Mouse (Mus musculus): ENCODE measurements around the gene Smc1b. TPM values are rescaled to one million over a fixed set of nuclear protein-coding genes. Genes with fewer than 3 reads are reported as not detected.

Gene Smc1b
- polyA plus RNA-seq (2012; fragmentation: generic; extraction: Trizol) = 0.02 TPM

DNA sequence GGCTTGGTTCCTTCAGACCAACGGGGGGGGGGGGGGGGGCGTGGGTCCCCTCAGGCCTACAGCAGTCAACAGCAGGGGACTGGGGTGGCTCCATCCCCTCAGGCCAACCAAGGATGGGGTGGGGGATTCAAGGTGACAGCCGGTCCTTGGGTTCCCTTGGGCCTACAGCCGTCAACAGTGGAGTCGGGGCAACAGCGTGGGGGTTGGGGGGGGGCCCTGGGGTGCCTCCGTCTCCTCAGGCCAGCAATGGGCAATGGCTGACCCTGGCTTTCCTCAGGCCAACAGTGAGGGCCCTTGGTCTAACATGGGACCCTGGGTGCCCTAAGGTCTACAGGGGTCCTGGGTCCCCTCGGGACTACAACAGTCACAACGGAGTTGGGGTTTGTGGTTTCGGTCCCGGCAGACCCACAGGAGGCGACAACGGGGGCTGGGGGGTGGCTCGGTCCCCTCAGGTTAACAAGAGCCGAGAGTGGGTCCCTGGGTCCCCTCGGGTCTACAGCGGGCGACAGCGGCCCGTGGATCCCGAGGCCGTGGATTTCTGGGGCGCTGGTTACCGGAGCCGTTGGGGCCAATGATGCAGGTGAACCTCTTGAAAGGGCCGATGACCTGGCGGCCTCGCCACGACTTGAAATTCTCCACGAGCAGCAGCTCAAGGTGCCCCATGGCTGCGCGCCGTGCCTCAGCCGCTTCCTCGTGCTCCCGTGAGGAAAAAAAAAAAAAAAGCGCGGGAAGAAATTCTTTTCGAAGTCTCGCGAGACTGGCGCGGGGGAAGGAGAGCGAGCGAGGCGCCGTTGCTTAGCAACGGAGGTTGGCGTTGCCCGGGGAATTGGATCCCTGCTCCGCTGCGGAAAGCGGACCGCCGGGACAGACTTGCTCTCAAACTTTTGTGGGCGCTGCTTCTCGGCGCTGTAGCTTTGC lies at the start of gene Smc1b, which contains the start of gene Ribc2:
Gene Smc1b, minus strand, starts transcription at position 690 of the 918 bp plus-strand sequence.
Gene Ribc2, plus strand, starts transcription at position 804 of the 918 bp plus-strand sequence.
- H3K27me3 ChIP-seq (ENCODE audit: control insufficient read depth, insufficient read depth, insufficient read length) = peaks cover 34% of the 10 kb centered on the region
- H3K79me2 ChIP-seq (ENCODE audit: control insufficient read depth, insufficient read depth) = no peaks in the 10 kb centered on the region
- H3K36me3 ChIP-seq (ENCODE audit: control insufficient read depth, insufficient read depth) = no peaks in the 10 kb centered on the region
- no peak within 1 kb of the TSS for H3ac ChIP-seq (ENCODE audit: control insufficient read depth, insufficient read length)
- H3K4me2 ChIP-seq (ENCODE audit: low read depth) = no peak within 1 kb of the TSS
- TF ChIP-seq E2F4 (IDR thresholded peaks at IDR 0.05; ENCODE audit: insufficient read depth) (no peak), CEBPB (IDR thresholded peaks at IDR 0.05; ENCODE audit: insufficient read depth, poor library complexity, severe bottlenecking) (no peak), TCF12 (IDR thresholded peaks at IDR 0.05; ENCODE audit: insufficient read depth, poor library complexity, severe bottlenecking) (no peak)
- no peak within 1 kb of the TSS for H3K4me3 ChIP-seq

GRCm38 (mm10) chr15:85180368-85180767 lies 48.6 kb upstream of the Smc1b start:
- Histone ChIP-seq H3K27me3 (ENCODE audit: control insufficient read depth, insufficient read depth, insufficient read length) (peaks cover 18% of the 10 kb centered on the region), H3K36me3 (ENCODE audit: control insufficient read depth, insufficient read depth) (no peaks in the 10 kb centered on the region), H3ac (ENCODE audit: control insufficient read depth, insufficient read length) (no peak overlapping the region), H3K79me2 (ENCODE audit: control insufficient read depth, insufficient read depth) (no peaks in the 10 kb centered on the region), H3K4me2 (ENCODE audit: low read depth) (no peak overlapping the region), H3K4me3 (no peak overlapping the region)
- no peak for TF ChIP-seq REST (IDR thresholded peaks at IDR 0.05; ENCODE audit: insufficient read depth, insufficient read length)
- TF ChIP-seq MYOD1 (IDR thresholded peaks at IDR 0.05; ENCODE audit: control insufficient read depth in 1 of 3, insufficient read length in 2 of 3, low read depth in 2 of 3) = no peak
- TF ChIP-seq POLR2A (IDR thresholded peaks at IDR 0.05; ENCODE audit: insufficient read length, low read depth) = no peak
- no peak for TF ChIP-seq TCF12 (IDR thresholded peaks at IDR 0.05; ENCODE audit: insufficient read depth, poor library complexity, severe bottlenecking)
- TF ChIP-seq USF1 (IDR thresholded peaks at IDR 0.05; ENCODE audit: low read depth) = no peak
- TF ChIP-seq TCF3 (IDR thresholded peaks at IDR 0.05; ENCODE audit: insufficient read length, low read depth) = no peak
- TF ChIP-seq E2F4 (IDR thresholded peaks at IDR 0.05; ENCODE audit: insufficient read depth) = no peak
- no peak for TF ChIP-seq POLR2AphosphoS2 (IDR thresholded peaks at IDR 0.05; ENCODE audit: insufficient read length, low read depth)
- TF ChIP-seq CEBPB (IDR thresholded peaks at IDR 0.05; ENCODE audit: insufficient read depth, poor library complexity, severe bottlenecking) = no peak
- no peak for TF ChIP-seq MYOG (IDR thresholded peaks at IDR 0.05; ENCODE audit: control insufficient read depth in 1 of 3, insufficient read depth in 1 of 3, insufficient read length in 2 of 3, low read depth in 2 of 3)
- TF ChIP-seq MAX (IDR thresholded peaks at IDR 0.05; ENCODE audit: low read depth) = no peak
- no peak for TF ChIP-seq SRF (IDR thresholded peaks at IDR 0.05; ENCODE audit: control insufficient read depth, insufficient read length, low read depth)

DNA sequence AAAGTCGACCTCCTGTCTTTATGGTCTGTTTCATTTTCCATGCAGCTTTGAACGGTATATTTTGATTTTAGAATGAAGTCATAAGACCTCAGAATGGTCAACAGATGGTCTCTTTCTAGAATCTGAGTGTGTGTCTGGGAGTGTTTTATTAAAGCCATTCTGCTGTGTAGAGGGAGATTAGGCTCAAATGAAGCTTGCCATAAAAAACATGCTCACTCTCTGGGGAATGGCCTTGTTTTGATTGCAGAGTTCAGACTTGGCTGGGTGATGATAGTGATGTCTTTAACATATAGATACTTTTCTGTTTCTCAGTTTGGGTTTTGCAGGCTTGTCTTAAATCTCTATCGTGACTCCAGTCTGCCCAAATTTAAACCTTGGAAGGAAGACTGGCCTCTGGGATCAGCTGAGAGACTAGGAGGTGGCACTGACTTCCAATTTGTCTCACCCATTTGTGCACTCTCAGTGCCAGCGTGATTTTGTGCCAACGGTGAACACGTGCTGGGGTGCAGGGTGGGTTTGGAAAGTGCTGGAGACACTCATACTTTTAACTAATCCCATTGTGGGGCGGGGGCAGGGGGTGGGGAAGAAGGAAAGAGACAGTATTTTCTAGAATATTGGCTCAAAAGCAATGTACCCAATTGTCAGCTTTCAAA lies 47.9 kb upstream of the Smc1b start:
- no peaks in the 10 kb centered on the region for H3K79me2 ChIP-seq (ENCODE audit: control insufficient read depth, insufficient read depth)
- TF ChIP-seq USF1 (IDR thresholded peaks at IDR 0.05; ENCODE audit: low read depth) = no peak
- TF ChIP-seq POLR2A (IDR thresholded peaks at IDR 0.05; ENCODE audit: insufficient read length, low read depth) = no peak
- no peak for TF ChIP-seq E2F4 (IDR thresholded peaks at IDR 0.05; ENCODE audit: insufficient read depth)
- TF ChIP-seq MAX (IDR thresholded peaks at IDR 0.05; ENCODE audit: low read depth) = no peak
- TF ChIP-seq SRF (IDR thresholded peaks at IDR 0.05; ENCODE audit: control insufficient read depth, insufficient read length, low read depth) = no peak
- TF ChIP-seq CEBPB (IDR thresholded peaks at IDR 0.05; ENCODE audit: insufficient read depth, poor library complexity, severe bottlenecking) = no peak
- TF ChIP-seq TCF12 (IDR thresholded peaks at IDR 0.05; ENCODE audit: insufficient read depth, poor library complexity, severe bottlenecking) = no peak
- no peak for TF ChIP-seq TCF3 (IDR thresholded peaks at IDR 0.05; ENCODE audit: insufficient read length, low read depth)
- TF ChIP-seq POLR2AphosphoS2 (IDR thresholded peaks at IDR 0.05; ENCODE audit: insufficient read length, low read depth) = no peak
- TF ChIP-seq REST (IDR thresholded peaks at IDR 0.05; ENCODE audit: insufficient read depth, insufficient read length) = no peak
- no peak for TF ChIP-seq MYOD1 (IDR thresholded peaks at IDR 0.05; ENCODE audit: control insufficient read depth in 1 of 3, insufficient read length in 2 of 3, low read depth in 2 of 3)
- no peak for TF ChIP-seq MYOG (IDR thresholded peaks at IDR 0.05; ENCODE audit: control insufficient read depth in 1 of 3, insufficient read depth in 1 of 3, insufficient read length in 2 of 3, low read depth in 2 of 3)
- H3ac ChIP-seq (ENCODE audit: control insufficient read depth, insufficient read length) = no peak overlapping the region
- H3K27me3 ChIP-seq (ENCODE audit: control insufficient read depth, insufficient read depth, insufficient read length) = peaks cover 18% of the 10 kb centered on the region
- H3K4me3 ChIP-seq = no peak overlapping the region
- no peak overlapping the region for H3K4me2 ChIP-seq (ENCODE audit: low read depth)
- H3K36me3 ChIP-seq (ENCODE audit: control insufficient read depth, insufficient read depth) = no peaks in the 10 kb centered on the region

GRCm38 (mm10) chr15:85178172-85178571 lies 46.4 kb upstream of the Smc1b start:
- Histone ChIP-seq H3K4me3 (no peak overlapping the region), H3K27me3 (ENCODE audit: control insufficient read depth, insufficient read depth, insufficient read length) (peaks cover 15% of the 10 kb centered on the region), H3K79me2 (ENCODE audit: control insufficient read depth, insufficient read depth) (no peaks in the 10 kb centered on the region), H3K36me3 (ENCODE audit: control insufficient read depth, insufficient read depth) (no peaks in the 10 kb centered on the region), H3ac (ENCODE audit: control insufficient read depth, insufficient read length) (no peak overlapping the region), H3K4me2 (ENCODE audit: low read depth) (no peak overlapping the region)
- TF ChIP-seq MAX (IDR thresholded peaks at IDR 0.05; ENCODE audit: low read depth) = no peak
- no peak for TF ChIP-seq TCF3 (IDR thresholded peaks at IDR 0.05; ENCODE audit: insufficient read length, low read depth)
- TF ChIP-seq MYOG (IDR thresholded peaks at IDR 0.05; ENCODE audit: control insufficient read depth in 1 of 3, insufficient read depth in 1 of 3, insufficient read length in 2 of 3, low read depth in 2 of 3) = no peak
